Mouse (Mus musculus): ENCODE measurements around the gene Pxn. TPM values are rescaled to one million over a fixed set of nuclear protein-coding genes. Genes with fewer than 3 reads are reported as not detected.

The Pxn gene
- polyA plus RNA-seq, 1 experiment = 49.7 TPM

- no peak for TF ChIP-seq POLR2A (IDR thresholded peaks at IDR 0.05; ENCODE audit: borderline replicate concordance, extremely low read depth, insufficient read depth, insufficient read length, poor library complexity, severe bottlenecking)
- no peak for TF ChIP-seq CTCF (IDR thresholded peaks at IDR 0.05; ENCODE audit: borderline replicate concordance, extremely low read depth, insufficient read depth, insufficient read length)
- no peak for DNase-seq (ENCODE audit: low read depth)
These were observed 40.9 kb downstream of the Pxn start for GRCm38 (mm10) chr5:115547421-115547820.

DNA sequence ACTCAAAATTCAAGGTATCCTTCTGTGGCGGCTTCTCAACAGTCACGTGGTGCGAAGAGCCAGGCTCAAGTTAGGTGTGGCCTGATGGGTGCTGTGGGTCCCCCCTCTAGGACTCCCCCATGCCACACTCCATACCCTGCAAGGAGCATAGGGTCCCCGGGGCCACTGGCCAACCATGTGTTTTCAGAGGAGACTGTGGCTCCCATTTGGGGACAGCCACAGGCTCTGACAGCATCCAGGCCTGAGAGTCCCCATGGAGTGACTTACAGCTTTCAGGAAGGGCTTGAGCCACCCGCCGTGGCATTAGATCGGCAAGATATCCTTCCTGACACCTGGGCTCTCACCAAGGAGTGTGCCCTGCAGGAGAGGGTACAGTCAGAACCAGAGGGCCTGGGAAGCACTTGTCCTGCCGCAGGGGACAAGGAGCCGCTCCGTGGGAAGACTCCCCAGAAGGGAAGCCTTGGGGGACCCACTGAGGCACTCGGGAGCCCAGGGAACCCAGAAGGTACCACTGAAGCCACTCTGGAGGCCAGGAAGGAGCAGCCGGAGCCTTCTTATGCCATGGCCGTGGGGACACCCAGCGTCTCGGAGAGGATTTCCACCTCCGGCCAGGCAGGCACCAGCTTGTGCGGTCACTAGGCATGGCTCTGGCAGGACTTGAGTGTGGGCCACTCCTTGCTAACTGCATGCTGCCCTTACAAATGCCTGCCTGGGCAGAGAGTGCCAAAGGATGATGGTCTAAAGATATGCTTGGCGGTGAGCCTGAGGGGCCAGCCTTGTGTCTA lies 42.2 kb downstream of the Pxn start:
- TF ChIP-seq CTCF (IDR thresholded peaks at IDR 0.05; ENCODE audit: borderline replicate concordance, extremely low read depth, insufficient read depth, insufficient read length) (no peak), POLR2A (IDR thresholded peaks at IDR 0.05; ENCODE audit: borderline replicate concordance, extremely low read depth, insufficient read depth, insufficient read length, poor library complexity, severe bottlenecking) (no peak)
- DNase-seq (ENCODE audit: low read depth) = no peak

- DNase-seq (ENCODE audit: low read depth) = no peak
- TF ChIP-seq POLR2A (IDR thresholded peaks at IDR 0.05; ENCODE audit: borderline replicate concordance, extremely low read depth, insufficient read depth, insufficient read length, poor library complexity, severe bottlenecking) (no peak), CTCF (IDR thresholded peaks at IDR 0.05; ENCODE audit: borderline replicate concordance, extremely low read depth, insufficient read depth, insufficient read length) (no peak)
These were observed 44.1 kb downstream of the Pxn start for GRCm38 (mm10) chr5:115550482-115551005.

DNA sequence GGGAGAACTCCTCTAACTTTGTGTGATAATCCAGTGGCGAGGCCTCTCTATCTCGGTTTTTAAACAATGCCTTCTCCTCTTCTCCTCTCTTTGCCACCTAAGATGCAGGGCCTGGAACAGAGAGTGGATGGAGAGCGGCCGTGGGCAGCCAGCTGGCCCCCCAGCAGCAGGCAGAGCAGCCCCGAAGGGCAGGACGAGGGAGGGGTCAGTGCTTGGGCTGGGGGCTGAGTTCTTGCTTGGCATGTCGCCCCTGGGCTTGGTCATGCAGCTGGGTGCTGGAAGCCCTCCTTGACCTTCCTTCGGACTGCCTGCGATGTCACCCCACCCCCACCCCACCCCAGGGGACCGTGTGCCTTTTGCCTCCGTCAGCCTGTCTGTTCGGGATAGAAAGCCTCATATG lies 44.9 kb downstream of the Pxn start:
- TF ChIP-seq CTCF (IDR thresholded peaks at IDR 0.05; ENCODE audit: borderline replicate concordance, extremely low read depth, insufficient read depth, insufficient read length) (no peak), POLR2A (IDR thresholded peaks at IDR 0.05; ENCODE audit: borderline replicate concordance, extremely low read depth, insufficient read depth, insufficient read length, poor library complexity, severe bottlenecking) (no peak)
- no peak for DNase-seq (ENCODE audit: low read depth)

DNA sequence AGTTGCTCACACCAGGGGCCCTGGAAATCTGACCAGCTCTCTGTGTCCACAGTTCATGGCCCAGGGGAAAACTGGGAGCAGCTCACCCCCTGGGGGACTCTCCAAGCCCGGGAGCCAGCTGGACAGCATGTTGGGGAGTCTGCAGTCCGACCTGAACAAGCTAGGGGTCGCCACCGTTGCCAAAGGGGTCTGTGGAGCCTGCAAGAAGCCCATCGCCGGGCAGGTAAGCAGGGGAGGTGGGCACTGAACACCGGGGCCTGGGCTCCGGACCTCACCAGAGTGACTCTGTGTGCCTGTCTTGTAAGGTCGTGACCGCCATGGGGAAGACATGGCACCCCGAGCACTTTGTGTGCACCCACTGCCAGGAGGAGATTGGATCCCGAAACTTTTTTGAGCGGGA lies 45.3 kb downstream of the Pxn start:
- TF ChIP-seq CTCF (IDR thresholded peaks at IDR 0.05; ENCODE audit: borderline replicate concordance, extremely low read depth, insufficient read depth, insufficient read length) (no peak), POLR2A (IDR thresholded peaks at IDR 0.05; ENCODE audit: borderline replicate concordance, extremely low read depth, insufficient read depth, insufficient read length, poor library complexity, severe bottlenecking) (no peak)
- DNase-seq (ENCODE audit: low read depth) = no peak

DNA sequence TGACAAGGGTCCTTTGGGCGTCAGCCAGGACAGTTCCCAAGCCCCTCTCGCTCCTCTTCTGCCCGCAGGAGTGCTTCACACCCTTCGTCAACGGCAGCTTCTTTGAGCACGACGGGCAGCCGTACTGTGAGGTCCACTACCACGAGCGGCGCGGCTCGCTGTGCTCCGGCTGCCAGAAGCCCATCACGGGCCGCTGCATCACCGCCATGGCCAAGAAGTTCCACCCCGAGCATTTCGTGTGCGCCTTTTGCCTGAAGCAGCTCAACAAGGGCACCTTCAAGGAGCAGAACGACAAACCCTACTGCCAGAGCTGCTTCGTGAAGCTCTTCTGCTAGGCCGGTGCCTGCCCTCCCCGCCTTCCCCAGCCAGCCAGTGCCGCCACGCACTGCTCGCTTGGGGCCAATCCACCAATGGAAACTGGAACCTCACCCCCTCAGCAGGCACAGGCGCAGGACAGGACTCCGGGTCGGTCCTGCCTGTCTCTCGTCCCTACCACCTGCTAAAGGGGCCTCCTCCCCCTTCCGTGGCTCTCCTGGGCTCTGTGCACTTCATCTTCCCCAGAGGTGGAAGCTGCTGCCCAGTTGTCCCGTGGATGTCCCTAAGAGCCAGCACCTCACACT lies 47.4 kb downstream of the Pxn start:
- no peak for DNase-seq (ENCODE audit: low read depth)
- TF ChIP-seq CTCF (IDR thresholded peaks at IDR 0.05; ENCODE audit: borderline replicate concordance, extremely low read depth, insufficient read depth, insufficient read length) (no peak), POLR2A (IDR thresholded peaks at IDR 0.05; ENCODE audit: borderline replicate concordance, extremely low read depth, insufficient read depth, insufficient read length, poor library complexity, severe bottlenecking) (no peak)

DNA sequence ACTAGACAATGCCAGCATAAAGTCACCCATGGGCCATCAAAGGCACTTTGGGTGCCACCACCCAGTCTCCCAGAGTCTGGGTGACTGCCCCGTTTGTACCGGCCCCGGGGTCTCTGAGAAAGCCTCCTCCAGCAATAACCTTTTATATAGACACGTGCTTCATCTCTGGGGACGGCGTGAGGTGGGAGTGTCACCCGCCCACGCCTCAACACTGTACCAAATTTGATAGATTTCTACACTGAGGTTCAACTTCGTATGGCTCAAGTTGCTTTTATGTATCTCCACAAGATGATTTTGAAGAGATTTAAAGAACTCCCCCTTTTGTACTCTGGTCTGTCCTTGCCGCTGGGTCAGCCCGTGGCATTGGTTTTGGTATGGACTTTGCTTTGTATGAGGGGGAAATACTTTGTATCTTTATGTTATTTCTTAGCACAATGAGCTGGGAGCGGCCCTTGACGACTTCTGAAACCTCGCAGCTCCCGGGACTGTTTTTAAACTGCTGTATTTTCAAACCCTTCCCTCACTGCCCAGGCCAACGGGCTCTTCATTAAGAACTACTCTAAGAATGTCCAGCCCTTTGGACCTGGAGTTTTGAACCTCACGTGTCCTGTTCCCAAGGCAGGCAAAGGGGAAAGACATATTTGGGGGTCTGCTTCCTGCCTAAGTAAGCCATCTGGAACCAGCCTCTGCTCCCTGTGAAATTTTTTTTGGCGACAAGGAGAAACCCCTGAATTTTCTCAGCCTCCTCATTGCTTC lies 48.2 kb downstream of the Pxn start:
- DNase-seq (ENCODE audit: low read depth) = no peak
- TF ChIP-seq POLR2A (IDR thresholded peaks at IDR 0.05; ENCODE audit: borderline replicate concordance, extremely low read depth, insufficient read depth, insufficient read length, poor library complexity, severe bottlenecking) = no peak

GRCm38 (mm10) chr5:115556217-115556616 lies 49.7 kb downstream of the Pxn start:
- peak; percentile 88 for DNase-seq (ENCODE audit: low read depth)
- TF ChIP-seq POLR2A (IDR thresholded peaks at IDR 0.05; ENCODE audit: borderline replicate concordance, extremely low read depth, insufficient read depth, insufficient read length, poor library complexity, severe bottlenecking) = no peak
- peak; percentile 90 for TF ChIP-seq CTCF (IDR thresholded peaks at IDR 0.05; ENCODE audit: borderline replicate concordance, extremely low read depth, insufficient read depth, insufficient read length)

DNA sequence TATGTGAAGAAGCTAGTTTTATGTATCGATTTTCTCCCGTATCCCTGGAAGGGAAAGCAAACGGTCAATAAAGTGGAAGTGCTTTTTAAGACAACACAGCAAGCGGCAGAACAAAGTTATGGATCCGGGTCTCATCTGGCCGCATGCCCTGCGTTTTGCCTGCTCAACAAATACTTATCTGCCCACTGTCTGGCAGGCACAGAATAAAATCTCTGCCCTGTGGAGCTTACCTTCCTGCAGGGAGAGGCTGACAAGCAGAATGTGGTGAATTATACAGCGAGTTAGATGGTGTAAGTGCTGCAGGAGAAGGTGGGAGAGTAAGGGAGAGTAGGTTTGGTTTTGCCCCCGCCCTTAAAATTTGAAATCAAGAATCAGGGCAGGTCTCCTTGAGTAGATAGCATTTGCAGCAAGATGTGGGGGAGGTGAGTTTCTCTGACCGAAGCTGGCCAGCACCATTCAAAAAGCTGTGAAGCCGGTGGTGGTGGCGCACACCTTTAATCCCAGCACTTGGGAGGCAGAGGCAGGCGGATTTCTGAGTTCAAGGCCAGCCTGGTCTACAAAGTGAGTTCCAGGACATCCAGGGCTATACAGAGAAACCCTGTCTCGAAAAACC lies 51.8 kb downstream of the Pxn start:
- DNase-seq (ENCODE audit: low read depth) = no peak
- TF ChIP-seq CTCF (IDR thresholded peaks at IDR 0.05; ENCODE audit: borderline replicate concordance, extremely low read depth, insufficient read depth, insufficient read length) (no peak), POLR2A (IDR thresholded peaks at IDR 0.05; ENCODE audit: borderline replicate concordance, extremely low read depth, insufficient read depth, insufficient read length, poor library complexity, severe bottlenecking) (no peak)

- TF ChIP-seq CTCF (IDR thresholded peaks at IDR 0.05; ENCODE audit: borderline replicate concordance, extremely low read depth, insufficient read depth, insufficient read length) = peak; percentile 99
- TF ChIP-seq POLR2A (IDR thresholded peaks at IDR 0.05; ENCODE audit: borderline replicate concordance, extremely low read depth, insufficient read depth, insufficient read length, poor library complexity, severe bottlenecking) = peak; percentile 94
These were observed 53.0 kb downstream of the Pxn start, which contains the start of gene Rplp0 for GRCm38 (mm10) chr5:115559237-115560101. Gene Rplp0 (plus strand): TSS chr5:115559467.

More at GRCm38 (mm10) chr5:115559237-115560101, 53.0 kb downstream of the Pxn start, which contains the start of gene Rplp0:
- peak; percentile 100 for DNase-seq (ENCODE audit: low read depth)
